Mouse (Mus musculus): ENCODE results near the gene Retnla.

GRCm38 (mm10) chr16:48843671-48844386 lies 1.5 kb downstream of the Retnla start:
- TF ChIP-seq CTCF (IDR thresholded peaks at IDR 0.05; ENCODE audit: borderline replicate concordance, insufficient read depth, low read length) (no peak), POLR2A (IDR thresholded peaks at IDR 0.05; ENCODE audit: low read depth, low read length) (no peak)
